Mouse (Mus musculus): ENCODE results near the gene Washc1. TPM values are rescaled to one million over a fixed set of nuclear protein-coding genes. Genes with fewer than 3 reads are reported as not detected.

Washc1 gene
- total and polyA plus RNA-seq, 2 experiments from 2014 or later: 28.3 to 38.3 TPM

- DNase-seq (ENCODE audit: low spot score) (no peak), ATAC-seq (ENCODE audit: insufficient read depth, low read depth) (no peak)
- H3K9me3 ChIP-seq (replicated peaks; ENCODE audit: control insufficient read depth, low read length): no peaks in the 10 kb centered on the region
- no peak for TF ChIP-seq EP300 (IDR thresholded peaks at IDR 0.05; ENCODE audit: low read depth)
- TF ChIP-seq CTCF (IDR thresholded peaks at IDR 0.05; ENCODE audit: low read depth): no peak
- H3K4me3 ChIP-seq (ENCODE audit: low read depth, low read length): peak overlapping the region; percentile 97
- H3K9ac ChIP-seq (replicated peaks; ENCODE audit: low read depth, low read length): 0 out of 2 replicates have a peak overlapping the region, but pooled peaks have one; percentile 71
- H3K27ac ChIP-seq (ENCODE audit: low read depth): peak overlapping the region; percentile 75
- peaks cover 22% of the 10 kb centered on the region for H3K36me3 ChIP-seq (replicated peaks; ENCODE audit: control insufficient read depth, insufficient read depth, low read length)
- 31% methylated on average over 6 of the region's 6 CpGs for WGBS
- peak overlapping the region; percentile 77 for H3K4me2 ChIP-seq (ENCODE audit: low read depth, low read length)
- no peaks in the 10 kb centered on the region for H3K27me3 ChIP-seq (ENCODE audit: control insufficient read depth, insufficient read depth, low read length)
- peaks cover 7% of the 10 kb centered on the region for H3K4me1 ChIP-seq (ENCODE audit: control insufficient read depth, insufficient read depth)
These were observed 599 bp upstream of the Washc1 start for GRCm38 (mm10) chr17:66110746-66111145.

DNA sequence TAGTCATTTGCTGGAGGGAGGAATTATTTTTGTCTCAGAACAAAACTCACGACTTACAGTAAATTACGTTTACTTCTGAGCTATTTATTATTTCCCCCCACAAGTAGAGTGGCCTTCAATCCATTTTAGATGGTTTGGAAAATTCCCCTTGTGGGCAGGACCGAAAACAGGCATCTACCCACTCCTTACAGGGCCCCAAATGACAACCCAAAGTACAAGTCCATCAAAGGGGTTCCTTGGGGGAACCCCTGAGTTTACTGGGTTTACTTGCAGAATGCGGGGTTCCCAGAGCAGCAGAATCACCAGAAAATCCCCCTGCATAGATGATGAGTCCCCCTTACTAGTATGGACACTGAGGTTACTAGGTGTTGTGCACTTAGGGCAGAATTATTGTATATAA is 821 bp downstream of the Washc1 start:
- WGBS: 30% methylated on average over 4 of the region's 4 CpGs
- DNase-seq (ENCODE audit: low spot score) (no peak), ATAC-seq (ENCODE audit: insufficient read depth, low read depth) (no peak)
- peak overlapping the region; percentile 97 for H3K4me3 ChIP-seq (ENCODE audit: low read depth, low read length)
- peak overlapping the region; percentile 75 for H3K27ac ChIP-seq (ENCODE audit: low read depth)
- peaks cover 36% of the 10 kb centered on the region for H3K36me3 ChIP-seq (replicated peaks; ENCODE audit: control insufficient read depth, insufficient read depth, low read length)
- H3K27me3 ChIP-seq (ENCODE audit: control insufficient read depth, insufficient read depth, low read length): no peaks in the 10 kb centered on the region
- H3K4me1 ChIP-seq (ENCODE audit: control insufficient read depth, insufficient read depth): peaks cover 7% of the 10 kb centered on the region
- H3K9ac ChIP-seq (replicated peaks; ENCODE audit: low read depth, low read length): peak overlapping the region; percentile 71
- no peaks in the 10 kb centered on the region for H3K9me3 ChIP-seq (replicated peaks; ENCODE audit: control insufficient read depth, low read length)
- TF ChIP-seq CTCF (IDR thresholded peaks at IDR 0.05; ENCODE audit: low read depth) (no peak), EP300 (IDR thresholded peaks at IDR 0.05; ENCODE audit: low read depth) (no peak)
- peak overlapping the region; percentile 77 for H3K4me2 ChIP-seq (ENCODE audit: low read depth, low read length)

- Histone ChIP-seq H3K4me1 (ENCODE audit: control insufficient read depth, insufficient read depth) (peaks cover 2% of the 10 kb centered on the region; the same call in 1 of the 2 replicates), H3K36me3 (replicated peaks; ENCODE audit: control insufficient read depth, insufficient read depth, low read length) (peaks cover 54% of the 10 kb centered on the region), H3K4me3 (ENCODE audit: low read depth, low read length) (no peak overlapping the region), H3K4me2 (ENCODE audit: low read depth, low read length) (no peak overlapping the region), H3K9ac (replicated peaks; ENCODE audit: low read depth, low read length) (no peak overlapping the region), H3K27me3 (ENCODE audit: control insufficient read depth, insufficient read depth, low read length) (no peaks in the 10 kb centered on the region), H3K27ac (ENCODE audit: low read depth) (no peak overlapping the region), H3K9me3 (replicated peaks; ENCODE audit: control insufficient read depth, low read length) (no peaks in the 10 kb centered on the region)
- TF ChIP-seq EP300 (IDR thresholded peaks at IDR 0.05; ENCODE audit: low read depth) (no peak), CTCF (IDR thresholded peaks at IDR 0.05; ENCODE audit: low read depth) (no peak)
- WGBS: 87% methylated on average over 8 of the region's 8 CpGs
- ATAC-seq (ENCODE audit: insufficient read depth, low read depth): no peak
- DNase-seq (ENCODE audit: low spot score): no peak
These were observed 7.6 kb downstream of the Washc1 start for GRCm38 (mm10) chr17:66118991-66119390.

DNA sequence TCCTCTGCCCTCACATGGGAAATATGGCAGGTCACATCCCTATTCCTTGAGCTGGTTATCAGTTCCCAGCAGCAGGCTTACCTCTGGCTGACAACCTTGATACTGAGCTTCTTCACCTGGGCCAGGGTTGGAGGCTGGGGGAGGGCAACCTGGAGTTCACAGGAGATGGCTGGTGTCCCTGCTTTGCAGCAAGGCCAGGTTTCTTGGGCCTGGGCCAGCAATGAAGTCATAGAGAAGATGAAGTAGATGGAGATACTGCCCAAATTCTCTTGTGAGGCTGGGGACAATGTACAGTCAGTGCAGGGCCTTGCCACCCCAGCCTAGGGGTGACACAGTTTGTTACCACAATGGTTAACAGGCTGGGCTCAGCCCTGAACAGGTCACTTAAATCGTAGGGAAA is 9.4 kb downstream of the Washc1 start:
- Histone ChIP-seq H3K36me3 (replicated peaks; ENCODE audit: control insufficient read depth, insufficient read depth, low read length) (peaks cover 37% of the 10 kb centered on the region), H3K9me3 (replicated peaks; ENCODE audit: control insufficient read depth, low read length) (no peaks in the 10 kb centered on the region), H3K27ac (ENCODE audit: low read depth) (no peak overlapping the region), H3K27me3 (ENCODE audit: control insufficient read depth, insufficient read depth, low read length) (no peaks in the 10 kb centered on the region), H3K4me3 (ENCODE audit: low read depth, low read length) (no peak overlapping the region), H3K9ac (replicated peaks; ENCODE audit: low read depth, low read length) (no peak overlapping the region), H3K4me2 (ENCODE audit: low read depth, low read length) (no peak overlapping the region), H3K4me1 (ENCODE audit: control insufficient read depth, insufficient read depth) (peaks cover 6% of the 10 kb centered on the region)
- DNase-seq (ENCODE audit: low spot score): no peak
- 85% methylated on average over 1 of the region's 1 CpGs for whole genome bisulfite sequencing
- no peak for ATAC-seq (ENCODE audit: insufficient read depth, low read depth)
- TF ChIP-seq EP300 (IDR thresholded peaks at IDR 0.05; ENCODE audit: low read depth) (no peak), CTCF (IDR thresholded peaks at IDR 0.05; ENCODE audit: low read depth) (no peak)

DNA sequence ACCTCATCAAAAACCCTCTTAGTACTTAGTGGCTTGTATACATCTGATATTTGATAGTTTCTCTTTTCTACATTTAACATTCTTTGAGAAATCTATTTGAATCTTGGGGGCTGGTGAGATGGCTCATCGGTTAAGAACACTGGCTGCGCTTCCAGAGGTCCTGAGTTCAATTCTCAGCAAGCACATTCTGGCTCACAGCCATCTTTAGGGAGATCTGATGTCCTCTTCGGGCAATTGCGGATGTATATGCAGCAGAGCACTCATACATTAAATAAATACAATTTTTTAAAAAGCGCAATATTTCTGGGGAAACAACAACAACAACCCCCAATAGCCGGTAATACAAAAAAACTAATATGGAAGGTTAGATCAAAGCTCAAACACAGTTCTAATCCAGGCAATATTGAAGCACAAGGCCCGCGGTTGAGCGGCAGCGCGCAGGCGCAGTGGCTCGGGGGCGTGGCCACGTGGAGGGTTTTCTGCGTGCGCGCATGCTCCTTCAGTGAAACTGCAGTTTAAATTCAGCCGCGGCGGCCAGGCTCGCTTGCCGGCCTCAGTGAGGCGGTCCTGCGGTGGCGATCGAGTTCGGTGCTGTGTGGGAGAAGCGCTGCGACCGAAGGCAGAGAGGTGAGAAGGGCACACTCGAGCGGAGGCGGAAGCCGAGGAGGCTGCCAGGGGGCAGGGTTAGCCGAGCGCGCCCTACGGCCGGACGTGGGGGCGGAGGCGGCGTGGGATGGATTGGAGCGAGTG is 11.9 kb downstream of the Washc1 start, which contains the start of gene Ddx11:
Gene Ddx11 (plus strand): TSS at position 455 of the 750 bp plus-strand sequence.
- peaks cover 6% of the 10 kb centered on the region for H3K4me1 ChIP-seq (ENCODE audit: control insufficient read depth, insufficient read depth)
- ATAC-seq (ENCODE audit: insufficient read depth, low read depth): peak; percentile 84
- H3K27me3 ChIP-seq (ENCODE audit: control insufficient read depth, insufficient read depth, low read length): no peaks in the 10 kb centered on the region
- H3K4me2 ChIP-seq (ENCODE audit: low read depth, low read length): peak within 1 kb of the TSS; percentile 76
- peak; percentile 87 for DNase-seq (ENCODE audit: low spot score)
- peak within 1 kb of the TSS; percentile 70 for H3K4me3 ChIP-seq (ENCODE audit: low read depth, low read length)
- H3K9me3 ChIP-seq (replicated peaks; ENCODE audit: control insufficient read depth, low read length): no peaks in the 10 kb centered on the region
- TF ChIP-seq EP300 (IDR thresholded peaks at IDR 0.05; ENCODE audit: low read depth): 0 out of 2 replicates have a peak, but pooled peaks have one; percentile 14
- no peak; the same call in 1 of the 2 replicates for TF ChIP-seq CTCF (IDR thresholded peaks at IDR 0.05; ENCODE audit: low read depth)
- peaks cover 28% of the 10 kb centered on the region for H3K36me3 ChIP-seq (replicated peaks; ENCODE audit: control insufficient read depth, insufficient read depth, low read length)
- H3K9ac ChIP-seq (replicated peaks; ENCODE audit: low read depth, low read length): peak within 1 kb of the TSS; percentile 49
- WGBS: 5% methylated on average over 44 of the region's 45 CpGs
- peak within 1 kb of the TSS; percentile 70 for H3K27ac ChIP-seq (ENCODE audit: low read depth)
